Mouse (Mus musculus) lung, adult 2 months (tissue): ENCODE data around the gene Igfbp6.

ENCODE experiments used
- CTCF ChIP-seq: fragments of 200-500 bp; IDR thresholded peaks from 2 replicates; pipeline ENCODE4 v1.5.1; 2011; ENCODE audit warnings: mild to moderate bottlenecking, low read length, control low read depth; ENCODE audit not compliant: insufficient read depth
- POLR2A ChIP-seq: fragments of 200-500 bp; IDR thresholded peaks from 2 replicates; pipeline ENCODE4 v1.6.1; 2011; ENCODE audit warnings: low read depth, mild to moderate bottlenecking, control low read depth, low read length, borderline replicate concordance; ENCODE audit errors: extremely low read depth

DNA sequence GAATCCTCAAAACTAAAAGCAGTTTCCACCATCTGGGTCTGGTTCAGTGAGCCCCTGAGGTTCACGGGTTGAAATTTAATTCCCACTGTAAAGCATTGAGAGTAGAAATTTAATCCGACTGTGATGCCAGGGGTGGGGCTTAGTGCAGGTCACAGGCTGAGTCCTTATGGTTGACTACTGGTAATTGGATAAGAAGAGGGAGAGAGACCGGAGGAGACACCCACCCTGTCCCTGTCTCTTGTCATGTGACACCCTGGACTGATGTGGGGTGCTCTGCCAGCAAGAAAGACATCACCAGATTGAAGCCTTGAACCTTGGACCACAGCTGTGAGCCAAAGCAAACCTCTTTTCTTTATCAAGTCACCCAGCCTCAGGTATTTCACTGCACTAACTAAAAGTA lies 38.9 kb downstream of the Igfbp6 start:
- TF ChIP-seq CTCF (no peak), POLR2A (no peak)
